Mouse (Mus musculus): ENCODE measurements at regions not wholly inside any gene's neighbourhood (a gene's known extent, or its start where the extent isn't known, plus 50 kb on each side); places are given as distances from the start of the nearest gene placed in this dataset.

- DNase-seq = no peak
These were observed 155.3 kb upstream of the Tmtc1 start for GRCm38 (mm10) chr6:148599473-148599872.

GRCm38 (mm10) chr6:148598746-148599337 is 154.7 kb upstream of the Tmtc1 start:
- no peak for DNase-seq

DNA sequence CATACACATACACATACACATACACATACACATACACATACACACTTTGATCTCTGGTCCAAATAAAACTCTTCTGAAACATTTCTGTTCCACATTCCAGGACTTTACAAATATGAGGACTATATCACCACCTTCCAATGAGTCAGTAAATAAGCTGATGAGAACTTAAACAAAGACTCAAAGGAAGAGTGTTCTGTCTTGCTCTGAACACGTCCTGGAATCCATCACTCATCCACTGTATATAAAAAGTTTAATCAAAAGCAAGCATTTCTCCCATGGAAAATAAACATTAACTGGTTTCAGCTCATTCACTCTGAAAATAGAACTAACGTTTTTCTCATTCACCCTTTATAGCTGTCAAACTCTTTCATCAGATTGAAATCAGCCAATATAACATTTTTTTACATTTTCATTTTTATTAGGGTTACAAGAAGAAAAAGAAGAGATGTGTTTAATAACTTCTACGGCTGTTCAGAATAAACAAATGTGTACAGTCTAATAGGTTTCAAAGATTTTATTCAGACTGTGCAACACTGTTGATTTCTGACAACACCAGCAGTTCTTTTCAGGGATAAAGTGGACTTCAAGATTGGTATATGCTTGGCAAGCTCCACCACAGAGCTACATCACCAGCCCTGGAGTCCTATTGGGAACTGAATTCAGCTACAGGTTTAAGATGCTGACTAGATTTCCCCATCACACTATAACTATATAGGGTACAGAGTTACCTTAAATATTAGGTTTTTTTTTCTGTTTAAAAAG is 151.0 kb upstream of the Tmtc1 start:
- DNase-seq = no peak

DNA sequence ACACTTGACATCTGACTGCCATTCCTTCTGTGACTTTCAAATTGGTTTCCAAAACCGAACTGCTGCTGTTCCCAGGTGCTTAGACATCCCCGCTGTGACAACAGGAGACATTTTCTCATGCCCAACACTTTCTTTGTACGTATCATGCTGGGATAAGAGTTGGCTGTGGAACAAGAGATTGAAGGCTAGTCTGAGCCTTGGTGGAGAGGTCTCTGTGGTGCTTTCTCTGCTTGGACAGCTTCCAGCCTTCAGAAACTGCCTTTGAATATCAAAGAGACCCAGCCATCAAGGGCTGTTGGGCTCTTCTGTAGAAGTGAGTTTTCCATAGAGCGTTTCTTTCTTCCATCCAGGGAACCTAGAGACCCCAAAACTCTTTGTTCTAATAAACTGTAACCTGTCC is 144.8 kb upstream of the Tmtc1 start:
- DNase-seq = no peak

GRCm38 (mm10) chr6:148586439-148587321 is 142.5 kb upstream of the Tmtc1 start:
- no peak for DNase-seq

DNA sequence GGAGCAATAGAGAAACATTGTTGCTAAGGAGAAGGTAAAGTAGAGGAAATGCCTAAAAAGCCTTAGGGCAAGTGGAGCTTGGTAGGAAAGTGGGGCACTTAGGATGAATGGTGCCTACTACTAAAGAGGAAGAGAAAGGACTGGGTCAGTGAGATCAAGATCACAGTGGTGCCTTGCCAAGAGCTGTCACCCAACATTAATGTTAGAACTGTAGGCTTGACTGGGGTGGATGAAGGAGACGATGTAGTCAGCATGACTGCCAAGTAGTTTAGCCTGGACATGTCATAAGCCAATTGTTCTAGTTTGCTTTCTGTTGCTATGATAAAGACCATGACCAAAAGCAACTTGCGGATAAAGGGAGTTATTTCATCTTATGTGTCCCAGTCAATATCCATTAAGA is 139.9 kb upstream of the Tmtc1 start:
- no peak for DNase-seq

DNA sequence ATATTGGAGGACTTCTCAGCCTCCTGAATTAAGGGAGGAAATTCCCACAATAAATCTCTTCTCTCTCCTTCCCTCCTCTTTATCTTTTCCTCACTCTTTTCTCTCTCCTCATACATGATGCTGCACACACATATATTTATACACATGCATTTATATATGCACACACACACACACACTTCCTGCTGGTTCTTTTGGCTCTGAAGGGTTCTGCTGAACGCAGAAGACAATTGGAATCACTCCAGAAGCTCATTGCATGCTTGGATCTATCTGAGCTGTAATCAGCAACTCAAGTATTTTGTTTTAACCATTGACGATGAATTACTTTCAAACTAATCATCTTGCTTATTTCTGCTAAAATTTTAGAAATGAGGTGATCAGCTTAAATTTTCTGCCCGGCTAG is 134.1 kb upstream of the Tmtc1 start:
- no peak for DNase-seq

DNA sequence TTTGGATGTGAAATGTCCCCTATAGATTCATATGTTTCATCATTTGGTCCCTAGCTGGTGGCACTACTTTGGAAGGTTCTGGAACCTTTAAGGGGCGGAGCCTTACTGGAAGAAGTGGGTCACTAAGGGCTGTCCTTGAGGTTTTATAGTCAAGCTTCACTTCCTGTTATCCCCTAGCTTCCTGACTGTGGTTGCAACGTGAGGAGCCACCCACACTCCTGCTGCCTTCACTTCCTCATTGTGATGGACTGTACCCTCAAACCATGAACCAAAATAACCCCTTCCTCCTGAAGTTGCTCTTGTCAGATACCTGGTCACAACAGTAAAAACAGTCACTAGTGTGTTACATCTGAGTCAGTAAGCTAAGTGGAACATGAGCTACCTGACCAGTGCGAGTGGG is 133.5 kb upstream of the Tmtc1 start:
- DNase-seq = no peak

DNA sequence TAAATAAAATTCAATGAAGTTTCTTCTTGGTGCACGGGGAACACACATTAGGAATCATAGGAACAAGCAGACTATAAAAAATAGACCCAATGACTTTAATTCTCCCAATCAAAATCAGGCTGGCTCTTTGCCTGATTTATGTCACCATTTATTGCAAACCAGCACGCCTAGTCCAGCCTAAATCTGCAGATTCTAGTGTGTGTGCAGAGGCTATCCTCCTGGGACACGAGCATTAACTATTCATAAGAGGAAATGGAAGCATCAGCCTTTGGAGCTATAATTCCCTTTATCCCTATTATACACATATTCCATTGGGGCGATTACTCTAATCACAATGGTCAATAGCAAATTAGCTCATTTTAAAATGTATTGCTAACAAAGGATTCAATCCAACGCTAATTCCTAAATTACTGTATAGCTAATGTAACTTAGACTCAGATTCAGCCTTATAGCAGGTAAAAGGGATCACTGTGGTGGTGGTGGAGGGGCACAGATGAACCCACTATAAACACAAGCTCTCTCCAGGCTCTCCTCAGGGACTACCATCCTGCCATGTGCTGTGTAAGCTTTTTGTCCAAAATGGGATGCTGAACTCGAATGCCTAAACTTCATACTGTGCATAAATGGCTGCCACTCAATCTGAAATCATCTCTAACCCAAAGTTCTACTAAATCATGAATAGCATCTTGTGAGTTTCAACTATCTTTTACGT is 130.7 kb upstream of the Tmtc1 start:
- no peak for DNase-seq

GRCm38 (mm10) chr6:148572201-148572600 is 128.0 kb upstream of the Tmtc1 start:
- DNase-seq = no peak

- peak; percentile 2 for DNase-seq
These were observed 127.5 kb upstream of the Tmtc1 start for GRCm38 (mm10) chr6:148571651-148572050.

DNA sequence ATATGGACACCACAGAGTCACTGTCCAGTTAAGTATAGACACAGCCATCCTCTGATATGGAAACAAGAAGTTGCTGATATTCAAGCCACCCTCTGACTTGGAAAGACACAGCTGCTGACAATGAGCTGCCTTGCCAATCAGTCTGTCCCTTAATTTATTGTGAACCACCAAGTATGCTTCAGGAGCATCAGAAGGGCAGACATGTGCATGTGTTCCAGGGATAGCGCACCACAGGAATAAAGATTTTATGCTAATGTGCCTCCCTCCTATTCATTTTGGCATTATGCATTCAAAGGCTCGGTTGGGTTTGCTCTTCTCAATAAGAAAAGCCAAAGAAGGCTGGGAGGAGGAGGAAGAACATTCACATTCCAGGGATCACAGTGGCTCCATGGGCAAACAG is 120.0 kb upstream of the Tmtc1 start:
- no peak for DNase-seq

DNA sequence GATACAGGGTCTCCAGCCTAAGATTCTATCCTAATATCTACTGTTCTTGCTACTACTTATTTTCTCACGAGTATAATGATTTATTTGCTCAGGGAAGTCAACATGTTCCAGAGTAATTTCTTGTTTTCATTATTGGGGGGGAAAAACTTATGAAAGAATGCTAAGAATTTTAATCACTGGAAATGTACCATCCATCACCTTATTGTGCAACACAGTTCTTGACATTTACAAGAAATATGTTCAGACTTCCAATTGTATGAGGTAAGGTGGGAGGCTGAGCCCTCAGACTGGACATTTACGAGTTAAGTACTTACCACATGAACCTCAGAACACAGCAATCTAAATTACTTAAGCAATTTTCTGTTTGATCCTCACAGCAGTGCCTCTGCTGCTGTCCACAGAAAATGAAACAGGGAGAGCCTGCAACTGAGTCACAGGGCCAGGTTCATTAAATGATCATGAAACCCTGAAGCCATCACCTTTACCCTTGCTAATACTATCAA is 118.1 kb upstream of the Tmtc1 start:
- peak; percentile 11 for DNase-seq

GRCm38 (mm10) chr6:148556484-148556871 is 112.3 kb upstream of the Tmtc1 start:
- DNase-seq = no peak

DNA sequence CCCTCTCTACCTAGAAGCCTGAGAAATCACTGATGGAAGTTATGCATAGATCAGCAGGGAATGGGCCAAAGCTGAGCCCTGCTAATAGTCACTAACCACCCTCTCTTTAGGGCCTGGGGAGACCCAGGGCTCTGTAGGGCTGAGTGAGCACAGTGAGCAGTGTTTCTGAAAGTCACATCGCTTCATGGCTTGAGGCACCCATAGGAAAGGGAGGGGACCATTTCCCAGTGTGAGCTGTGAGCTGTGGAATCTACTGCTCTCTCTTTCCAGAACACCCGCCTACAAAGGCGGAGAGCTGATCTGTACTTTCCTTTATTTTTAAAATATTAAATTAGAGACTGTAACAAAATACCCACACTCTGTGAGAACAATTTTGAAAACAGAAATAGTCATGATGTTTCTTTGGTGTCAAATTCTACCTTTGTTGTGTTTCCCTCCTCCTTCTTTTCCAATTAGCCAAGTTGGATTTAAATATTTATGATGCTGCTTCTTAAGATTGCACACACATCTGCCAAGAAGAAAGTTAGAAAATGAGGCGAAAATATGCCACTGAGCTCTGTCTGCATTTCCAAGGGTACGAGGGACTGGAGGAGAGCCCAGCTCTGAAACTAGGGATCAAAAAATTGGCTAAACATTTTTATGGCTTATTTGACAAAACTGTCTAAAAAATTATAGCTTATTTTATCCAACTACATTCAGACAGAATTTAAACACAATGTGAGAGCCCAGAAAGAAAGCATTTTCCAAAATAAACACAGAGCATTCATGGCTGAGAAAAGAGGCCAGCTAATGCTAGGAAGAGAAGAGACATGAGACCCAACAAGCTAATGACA is 111.7 kb upstream of the Tmtc1 start:
- DNase-seq = no peak

DNA sequence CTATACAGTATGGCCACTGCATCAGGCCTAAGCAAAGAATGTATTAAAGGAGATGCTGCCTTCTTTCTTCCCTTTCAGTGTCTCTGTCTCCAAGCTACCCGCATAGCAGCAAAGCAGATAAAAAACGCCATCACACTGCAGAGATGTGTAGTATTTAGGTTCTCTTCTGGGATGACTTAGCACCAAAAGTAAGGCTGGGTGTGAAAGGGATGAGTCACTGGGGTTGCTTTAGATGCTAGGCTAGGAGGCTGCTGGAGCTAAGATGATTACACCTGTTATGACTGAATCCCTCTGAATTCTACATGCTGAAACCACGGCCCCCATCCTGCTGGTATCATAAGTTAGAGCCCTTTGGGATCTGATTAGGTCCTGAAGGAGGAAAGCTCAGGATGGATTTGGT is 110.3 kb upstream of the Tmtc1 start:
- no peak for DNase-seq

DNA sequence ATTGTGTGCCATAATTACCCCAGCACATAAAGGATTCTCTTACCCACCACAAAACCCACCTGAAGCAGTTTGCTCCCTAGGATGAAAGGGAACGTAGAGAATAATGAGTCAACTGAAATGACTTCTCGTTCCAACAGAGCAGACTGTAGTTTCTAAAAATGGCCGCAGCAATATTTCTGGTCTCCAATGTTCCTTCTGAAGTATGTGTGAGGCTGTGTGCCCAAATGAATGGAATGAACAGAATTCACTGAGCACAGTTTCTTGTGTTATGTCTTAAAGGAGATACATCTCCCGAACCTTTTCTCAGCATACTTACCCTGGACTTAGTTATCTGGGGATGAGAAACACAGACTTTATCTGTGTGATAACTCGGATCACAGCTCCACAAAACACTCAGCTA is 109.4 kb upstream of the Tmtc1 start:
- DNase-seq = no peak

DNA sequence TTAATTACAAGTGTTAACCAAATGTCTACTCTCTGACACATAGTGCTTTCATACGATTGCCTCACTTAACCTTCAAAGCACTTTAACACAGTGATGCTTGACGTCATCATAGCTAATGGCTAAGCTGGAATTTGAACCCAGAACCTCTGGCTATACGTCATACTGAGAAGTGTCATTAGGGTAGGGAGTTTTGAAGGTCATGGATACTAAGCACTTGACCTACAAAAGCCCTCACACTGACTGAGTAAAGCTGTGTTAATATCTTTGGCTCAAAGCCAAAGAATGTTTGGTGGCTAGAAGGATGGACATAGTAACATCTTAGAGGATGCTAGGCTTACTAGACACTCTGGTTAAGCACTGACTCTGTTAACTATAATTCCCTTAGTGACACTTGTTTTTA is 106.9 kb upstream of the Tmtc1 start:
- DNase-seq = no peak

- no peak for DNase-seq
These were observed 104.1 kb upstream of the Tmtc1 start for GRCm38 (mm10) chr6:148548138-148548778.

GRCm38 (mm10) chr6:148543047-148543446 is 98.9 kb upstream of the Tmtc1 start:
- no peak for DNase-seq

DNA sequence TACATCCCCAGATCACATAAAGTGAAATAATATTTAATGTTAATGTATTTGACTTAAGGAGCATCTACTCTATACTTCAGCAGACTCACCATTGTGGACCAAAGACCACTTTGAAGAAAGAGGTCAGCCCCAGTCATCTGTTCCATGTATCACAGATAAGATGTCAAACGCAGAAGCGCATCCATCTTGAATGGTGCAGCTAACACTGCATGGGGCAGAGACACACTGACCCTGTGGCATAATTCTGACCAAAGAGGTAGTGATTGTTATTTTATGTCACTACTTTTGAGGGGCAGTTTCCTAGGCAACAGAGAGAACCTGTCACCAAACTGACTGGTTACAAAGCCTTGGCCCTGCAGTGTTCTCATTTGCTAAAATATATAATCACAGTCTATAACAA is 97.8 kb upstream of the Tmtc1 start:
- DNase-seq = no peak

All from lung, postnatal 36 days (tissue).